Mouse (Mus musculus): ENCODE measurements around the gene Smug1.

Gene Smug1

DNA sequence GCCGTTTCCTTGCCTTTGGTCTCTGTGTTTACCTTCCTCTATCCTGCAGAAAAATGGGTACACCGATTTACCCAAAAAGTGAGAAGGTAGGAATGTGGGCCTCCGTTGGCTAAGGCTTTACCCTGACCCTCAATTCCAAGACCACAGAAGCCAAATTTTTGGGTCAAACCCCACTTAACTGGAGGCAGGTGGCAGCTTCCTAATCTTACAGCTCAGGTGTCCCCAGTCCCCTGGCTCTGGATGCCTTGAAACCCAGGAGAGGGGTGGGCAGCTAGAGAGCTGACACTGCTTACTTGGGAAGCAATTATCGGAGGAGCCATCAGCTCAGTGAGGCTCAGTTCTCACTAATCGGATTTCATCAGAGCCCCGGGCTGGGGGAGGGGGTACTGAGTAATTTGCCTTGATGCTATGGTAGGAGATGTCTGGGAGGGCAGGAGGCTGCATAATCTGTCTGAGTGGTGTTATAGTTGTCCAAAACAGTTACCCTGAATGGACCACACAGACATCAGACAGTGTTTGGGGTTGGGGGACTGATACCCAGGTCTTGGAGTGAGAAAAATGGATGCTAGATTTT lies at the start of gene Smug1:
TSS of gene Smug1 (minus strand) at position 51 of the 574 bp plus-strand sequence.
- in situ Hi-C loops (cut with MboI): no loop called here

DNA sequence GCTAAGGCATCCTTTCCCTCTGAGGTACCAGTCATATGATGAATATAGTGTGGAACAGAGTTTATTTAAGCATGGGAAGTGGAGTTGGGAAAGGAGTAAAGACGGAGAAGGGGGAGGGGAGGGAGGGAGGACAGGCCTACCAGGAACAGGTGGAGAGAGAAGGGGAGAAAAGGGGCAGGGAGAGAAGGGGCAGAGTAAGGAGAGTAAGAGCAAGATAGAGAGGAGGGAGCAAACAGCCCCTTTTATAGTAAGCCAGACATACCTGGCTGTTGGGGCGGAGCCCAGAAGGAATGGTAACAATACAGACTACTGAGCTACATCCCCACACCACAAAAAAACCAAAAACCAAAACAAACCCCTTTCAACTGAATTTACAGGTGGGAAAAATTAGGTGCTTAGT lies 49.2 kb upstream of the Smug1 start:
- in situ Hi-C loops (cut with MboI): no loop called here

DNA sequence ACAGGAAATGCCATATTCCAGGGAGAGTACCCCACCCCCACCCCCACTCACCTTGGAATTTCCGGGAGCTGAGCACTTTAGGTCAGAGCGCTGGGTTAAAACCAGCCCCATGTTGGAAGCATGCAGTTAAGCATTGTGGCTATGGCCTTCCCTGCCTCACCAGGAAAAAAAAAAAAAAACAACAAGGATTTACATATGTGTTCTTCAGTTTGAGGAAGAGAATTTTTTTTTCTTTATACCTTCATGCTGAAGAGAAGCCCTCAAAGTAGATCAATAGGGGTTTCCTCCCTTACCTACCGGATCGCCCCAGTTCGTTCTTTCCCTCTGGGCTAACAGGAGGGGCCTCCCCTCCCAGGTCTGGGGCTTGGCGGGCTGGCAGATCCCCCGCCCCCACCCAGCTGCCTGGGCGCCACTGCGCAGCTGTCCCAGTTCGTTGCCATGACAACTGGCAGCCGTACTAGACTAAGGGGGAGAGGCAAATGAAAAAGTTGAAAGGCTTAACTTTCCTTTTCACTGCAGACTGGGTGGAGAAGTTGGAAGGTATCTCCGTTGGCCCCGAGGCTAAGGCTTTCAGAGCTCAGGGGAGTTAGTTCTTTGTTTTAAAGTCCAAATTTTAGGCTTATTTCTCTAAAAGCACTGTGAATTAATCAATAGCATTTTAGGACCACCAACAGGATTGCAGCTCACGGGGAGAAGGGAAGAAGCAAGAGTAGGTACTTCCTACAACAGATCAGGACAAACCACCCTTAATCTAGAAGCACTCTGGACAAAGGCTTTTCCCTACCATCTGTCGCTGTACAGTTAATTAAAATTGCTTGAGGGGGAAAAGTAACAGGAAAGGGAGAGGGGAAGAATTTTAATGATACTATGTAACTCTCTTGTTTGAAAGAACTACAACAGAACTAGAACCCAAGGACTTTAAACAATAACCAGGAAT lies 48.3 kb upstream of the Smug1 start:
- in situ Hi-C loops (cut with MboI): no loop called here

DNA sequence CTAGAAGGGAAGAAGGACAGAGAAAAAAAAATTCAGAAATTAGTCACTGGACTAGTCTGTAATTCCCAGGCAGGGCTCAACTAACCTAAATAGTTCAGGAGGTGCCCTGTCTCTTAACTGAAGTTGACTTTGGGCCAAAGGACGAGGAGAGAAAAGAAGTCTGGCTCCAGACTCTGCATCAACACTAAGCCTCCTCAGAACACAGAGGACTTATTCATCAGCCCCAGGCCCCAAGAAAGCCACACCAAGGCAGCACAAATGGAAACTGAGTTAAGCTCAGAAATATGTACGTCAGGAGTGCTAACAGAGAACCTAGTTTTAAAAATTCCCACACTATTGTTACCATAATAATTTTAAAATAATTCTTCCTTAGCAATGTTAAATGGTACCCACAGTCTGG lies 47.3 kb upstream of the Smug1 start:
- in situ Hi-C loops (cut with MboI): no loop called here

GRCm38 (mm10) chr15:103205156-103205555 lies 38.3 kb upstream of the Smug1 start:
- in situ Hi-C loops (cut with MboI): no loop called here

DNA sequence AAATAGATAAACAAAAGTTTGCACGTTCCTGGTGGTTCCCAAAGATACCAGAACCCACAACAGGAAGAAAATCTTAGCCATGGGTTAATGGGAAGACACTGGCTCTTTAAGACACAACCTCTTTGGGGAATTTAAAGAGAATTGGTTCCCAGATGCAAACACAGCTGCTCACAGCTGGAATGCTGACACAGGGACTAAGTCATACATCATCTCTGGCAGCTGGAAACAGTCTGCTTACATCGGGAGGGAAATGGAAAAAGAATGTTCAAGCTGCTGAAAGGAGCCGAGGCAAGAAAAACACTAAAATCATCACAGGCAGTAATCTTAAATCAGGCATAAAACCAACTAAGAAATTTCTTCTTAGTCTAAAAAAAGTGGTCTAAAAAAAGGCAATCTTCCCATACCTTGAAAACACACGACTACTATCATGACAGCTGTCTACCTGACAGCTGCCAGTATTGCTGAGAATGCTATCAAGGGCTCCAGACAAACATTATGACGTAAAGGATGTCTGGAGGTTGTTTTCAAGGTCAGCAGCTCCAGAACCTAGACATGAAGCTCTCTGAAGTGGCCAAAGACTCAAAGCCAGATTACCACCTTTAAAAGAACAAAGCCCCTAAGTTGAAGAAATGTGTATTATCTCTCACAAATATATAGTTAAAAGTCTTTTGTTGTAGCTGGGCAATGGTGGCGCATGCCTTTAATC lies 35.3 kb upstream of the Smug1 start:
- in situ Hi-C loops (cut with MboI): no loop called here

DNA sequence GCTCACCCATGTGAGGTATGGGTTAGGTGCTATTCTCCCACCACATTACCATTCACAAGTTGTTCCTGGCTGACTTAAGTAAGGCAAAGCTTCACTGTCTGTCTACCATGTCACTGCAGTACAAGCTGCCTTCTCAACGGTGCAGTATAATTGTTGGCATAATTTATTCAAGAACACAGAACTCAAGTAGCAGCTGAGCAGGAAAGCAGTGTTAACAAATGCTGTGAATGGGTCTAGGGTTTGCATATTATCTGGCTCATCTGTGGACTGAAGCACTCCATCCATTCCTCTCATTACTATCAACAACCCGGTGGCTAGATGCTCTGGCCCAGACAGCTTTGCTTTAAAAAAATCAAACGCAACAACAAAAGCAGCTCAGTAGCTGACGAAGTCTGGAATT lies 30.9 kb upstream of the Smug1 start:
- in situ Hi-C loops (cut with MboI): no loop called here

DNA sequence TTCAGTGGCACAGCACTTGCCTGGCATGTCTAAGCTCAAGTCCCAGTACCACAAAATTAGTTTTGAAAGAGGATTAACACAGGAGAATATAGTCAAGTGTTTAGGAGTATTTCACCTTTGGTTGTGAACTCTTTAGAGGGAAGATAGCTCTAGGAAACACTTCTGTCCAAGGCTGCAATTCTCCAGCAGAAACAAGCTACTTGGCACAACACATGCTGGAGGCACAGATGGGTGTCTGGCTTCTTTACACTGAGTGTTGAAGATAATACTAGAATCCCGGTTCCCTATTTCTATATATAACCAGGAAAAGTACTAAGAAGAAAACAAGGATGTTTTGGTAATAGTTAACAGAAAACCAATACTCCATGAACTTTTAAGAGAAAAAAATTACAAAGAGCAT lies 29.9 kb upstream of the Smug1 start:
- in situ Hi-C loops (cut with MboI): no loop called here

DNA sequence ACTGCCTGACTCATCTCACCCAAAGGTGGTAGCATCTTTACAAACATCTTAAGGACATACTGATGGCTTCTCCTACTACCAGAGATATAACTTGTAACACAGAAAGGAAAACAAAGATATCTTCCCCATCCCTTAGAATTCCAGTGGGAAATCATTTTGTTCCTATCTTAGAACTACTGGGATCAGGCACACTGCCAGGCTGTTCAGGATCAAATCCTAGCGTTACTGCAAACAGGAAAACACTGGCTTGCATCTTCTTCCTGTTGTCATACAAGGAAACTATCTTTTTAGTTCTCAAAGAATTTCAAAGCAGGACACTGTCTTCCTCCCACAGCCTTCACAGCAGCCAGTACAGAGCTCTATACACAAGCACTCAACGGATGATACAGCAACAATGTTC lies 26.7 kb upstream of the Smug1 start:
- in situ Hi-C loops (cut with MboI): no loop called here

DNA sequence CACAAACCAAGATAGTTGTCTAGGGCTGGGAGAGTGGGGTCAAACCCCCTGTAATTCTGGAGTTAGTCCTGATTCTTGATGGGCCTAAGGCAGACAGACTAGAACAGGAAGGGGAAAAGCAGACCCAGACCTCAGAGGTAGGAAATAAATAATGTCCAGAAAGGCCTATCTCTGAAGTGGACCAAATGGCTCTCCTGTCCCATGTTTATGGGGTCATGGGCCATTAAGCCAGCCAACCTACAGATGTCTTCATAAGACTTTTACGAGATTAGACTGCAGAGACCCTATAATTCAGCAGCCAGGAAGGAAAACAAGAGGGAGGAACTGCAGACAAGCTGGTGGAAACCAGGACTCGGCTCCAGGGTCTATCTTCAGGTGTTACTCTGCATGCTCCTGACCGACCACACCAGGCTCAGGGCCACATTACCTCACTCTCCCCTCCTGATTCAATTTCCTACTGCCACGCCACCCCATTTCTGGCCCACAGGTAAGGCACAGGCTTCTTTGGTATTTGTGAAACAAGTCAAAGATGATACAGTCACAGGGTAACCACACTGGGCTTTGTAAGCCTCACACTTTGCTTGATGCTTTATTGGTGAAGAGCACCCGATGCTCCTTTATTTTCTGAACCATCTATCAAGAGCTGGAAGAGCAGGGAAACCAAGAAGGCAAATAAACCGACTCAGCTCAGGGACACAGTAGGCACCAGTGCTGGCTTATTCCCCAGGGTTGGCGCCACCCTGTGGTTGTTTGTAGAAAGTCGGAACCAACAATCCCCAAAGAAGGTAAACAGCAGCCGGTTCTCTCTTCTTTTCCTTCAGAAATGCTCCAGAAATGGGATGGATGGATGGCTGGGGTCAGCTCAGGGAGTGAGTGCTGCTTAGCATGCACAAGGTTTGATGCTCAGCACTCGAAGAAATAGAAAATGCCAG lies 23.9 kb upstream of the Smug1 start:
- in situ Hi-C loops (cut with MboI): no loop called here

DNA sequence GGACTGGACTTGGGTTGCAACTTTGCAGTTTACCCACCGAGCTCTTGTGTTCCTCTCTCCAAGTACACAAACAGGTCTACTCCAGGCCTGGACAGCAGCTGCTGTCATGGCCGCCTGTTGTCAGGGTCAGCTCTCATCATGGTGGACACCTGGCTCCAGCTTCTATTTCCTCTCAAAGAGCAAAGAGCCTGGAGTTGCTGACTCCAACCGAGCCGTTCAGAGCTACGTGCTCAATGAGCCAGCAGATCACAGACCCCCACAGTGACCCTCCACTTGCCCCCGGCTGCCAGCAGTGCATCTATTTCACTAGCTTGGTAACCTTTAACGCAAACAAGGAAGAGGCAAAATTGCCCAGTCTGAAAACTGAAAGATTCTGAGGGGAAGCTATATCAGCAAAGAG lies 23.2 kb upstream of the Smug1 start:
- in situ Hi-C loops (cut with MboI): no loop called here

DNA sequence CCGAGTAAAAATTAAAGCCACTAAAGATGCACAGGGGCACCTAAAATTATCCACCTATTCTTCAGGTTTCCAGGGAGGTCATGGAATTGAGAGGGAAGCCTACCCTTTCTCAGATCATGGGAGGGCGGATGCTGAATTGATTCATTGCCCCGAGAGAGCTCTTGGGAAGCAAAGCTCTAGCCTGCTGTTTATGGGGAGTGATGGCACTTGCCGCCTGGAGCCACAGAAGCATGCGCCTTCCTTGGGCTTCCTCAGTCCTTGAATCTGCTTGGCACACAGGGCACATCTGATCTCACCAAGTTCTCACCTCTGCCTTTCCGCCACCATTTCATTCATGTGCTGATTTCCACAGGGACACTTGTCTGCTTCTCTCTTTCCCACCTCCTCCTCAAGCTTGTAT lies 20.9 kb upstream of the Smug1 start:
- in situ Hi-C loops (cut with MboI): no loop called here

DNA sequence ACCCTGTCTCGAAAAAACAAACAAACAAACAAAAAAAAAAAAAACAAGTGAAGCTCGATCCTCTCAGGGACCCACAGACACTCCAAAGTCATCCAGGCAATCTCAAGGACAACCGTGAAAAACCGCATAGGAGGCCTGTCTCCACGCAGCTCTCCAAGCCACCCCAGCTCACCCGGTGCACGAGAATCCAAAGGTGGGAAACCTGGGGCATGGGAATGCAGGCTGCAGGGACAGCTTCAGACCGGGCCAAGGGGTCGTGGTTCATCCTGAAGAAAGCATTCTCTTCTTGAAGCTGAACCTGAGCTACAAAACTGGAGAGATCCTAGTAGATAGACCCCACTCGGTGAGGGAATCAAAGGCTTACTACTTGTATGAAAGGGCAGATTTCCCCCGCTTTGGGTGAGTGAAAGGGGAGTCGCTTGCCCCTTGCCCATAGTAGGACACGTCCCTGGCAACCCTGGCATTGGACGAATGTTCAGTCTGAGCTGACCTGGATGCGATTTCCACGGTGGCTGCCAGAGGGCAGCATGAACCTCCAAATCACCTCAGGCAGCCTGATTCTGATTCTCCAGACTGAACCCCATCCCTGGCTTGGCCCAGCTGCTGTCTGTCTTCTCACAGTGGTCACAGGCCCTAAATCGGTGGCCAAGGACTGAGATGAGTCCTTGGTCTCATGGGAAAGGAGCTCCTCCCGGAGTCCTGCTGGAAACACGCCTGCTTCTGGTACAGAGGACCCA lies 18.7 kb upstream of the Smug1 start:
- in situ Hi-C loops (cut with MboI): no loop called here

DNA sequence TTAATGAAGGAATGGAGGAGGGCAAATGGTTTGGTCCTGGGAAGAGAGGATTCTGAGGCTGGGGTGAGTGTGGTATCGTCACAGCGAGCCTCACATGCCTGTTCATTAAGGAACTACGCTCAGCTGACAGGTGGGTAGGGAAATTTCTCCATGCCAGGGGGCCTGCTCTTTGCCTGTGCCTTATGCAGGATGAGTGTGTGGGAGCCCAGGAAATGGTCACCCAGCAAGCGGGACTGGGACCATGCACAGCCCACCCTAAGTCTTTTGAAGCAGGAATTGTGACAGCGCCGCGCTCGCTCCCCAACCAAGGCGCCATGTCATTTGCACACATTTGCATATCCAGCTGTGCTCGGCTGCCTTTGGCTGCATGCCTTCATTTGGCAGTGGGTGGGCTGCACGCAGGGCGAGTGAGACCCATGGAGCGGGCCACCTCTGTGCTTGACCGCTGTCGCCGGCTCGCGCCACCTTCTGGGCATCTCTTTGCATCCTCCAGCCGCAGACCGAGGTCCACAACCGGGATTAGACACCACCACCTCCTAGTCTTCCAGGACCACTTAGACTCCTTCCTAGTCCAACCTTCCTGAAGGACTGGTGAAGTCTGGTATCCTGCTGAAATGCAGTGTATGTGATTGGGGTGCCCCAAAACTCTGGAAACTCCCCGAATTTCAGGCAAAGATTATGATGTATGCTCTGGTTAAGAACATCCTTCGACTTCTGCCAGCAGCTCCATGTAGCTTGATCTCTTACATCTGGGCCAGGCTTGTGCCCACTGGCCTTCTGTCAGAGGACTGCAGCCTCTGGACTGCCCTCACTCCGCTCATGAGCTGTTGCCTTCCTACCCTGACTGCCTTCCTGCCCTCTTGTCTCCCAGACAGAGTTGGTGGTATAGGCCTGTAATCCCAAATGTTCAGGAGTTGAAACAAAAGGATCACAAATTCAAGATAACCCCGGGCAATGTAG lies 17.0 kb upstream of the Smug1 start:
- in situ Hi-C loops (cut with MboI): no loop called here

- in situ Hi-C loops (cut with MboI): no loop called here
Measured at GRCm38 (mm10) chr15:103183135-103183534, 16.2 kb upstream of the Smug1 start.

DNA sequence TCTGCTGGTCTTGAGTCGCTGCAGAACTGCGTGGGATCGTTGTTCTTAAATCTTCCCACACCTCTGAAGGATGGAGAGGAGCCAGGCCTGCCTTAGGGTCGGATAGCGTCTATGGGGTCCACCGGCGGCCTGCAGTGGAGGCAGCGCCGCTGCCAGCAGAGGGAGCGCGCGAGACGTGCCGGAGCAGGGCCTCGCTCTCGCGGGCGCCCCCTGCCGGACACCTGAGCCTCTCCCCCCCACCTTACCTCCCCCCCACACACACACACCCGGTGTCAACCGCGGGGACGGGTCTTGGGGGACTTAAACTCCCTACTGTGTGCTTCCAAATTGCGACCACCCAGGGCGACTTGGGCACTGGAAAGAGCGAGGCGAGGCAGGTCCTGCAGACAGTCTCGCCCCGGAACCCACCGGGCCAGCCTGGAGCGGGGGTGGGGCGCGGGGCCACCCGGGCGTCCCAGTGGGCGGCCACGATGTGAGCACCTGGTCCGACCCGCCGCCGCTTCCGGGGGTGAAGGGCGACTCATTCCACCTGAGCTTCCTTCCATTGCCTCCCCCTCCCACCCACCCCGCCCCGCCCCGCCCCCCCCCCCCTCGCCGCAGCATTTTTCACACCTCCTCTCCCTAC lies 15.4 kb upstream of the Smug1 start:
- in situ Hi-C loops (cut with MboI): no loop called here

DNA sequence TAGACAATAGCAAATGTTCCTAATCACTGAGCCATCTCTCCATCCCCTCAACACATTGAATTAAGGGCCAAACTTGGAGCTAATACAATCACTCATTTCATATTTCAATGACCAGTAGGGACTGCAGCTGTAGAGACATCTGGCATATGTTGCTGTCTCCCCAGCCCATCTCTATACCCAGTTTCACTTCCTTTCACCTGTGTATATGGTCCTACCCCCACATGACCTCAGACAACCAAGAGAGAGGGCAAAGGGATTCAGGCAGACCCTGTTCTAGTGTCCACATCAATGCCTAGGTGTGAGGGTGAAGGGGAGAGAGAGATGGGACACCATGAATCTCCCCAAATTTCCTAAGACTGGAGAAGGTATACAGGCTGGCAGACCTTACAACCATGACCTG lies 13.5 kb upstream of the Smug1 start:
- in situ Hi-C loops (cut with MboI): no loop called here

- in situ Hi-C loops (cut with MboI): loop anchor here (10.0 kb wide), 1 partner anchor 194 kb away; no protein-coding TSS in a partner anchor
Measured at GRCm38 (mm10) chr15:103178767-103179166, 11.9 kb upstream of the Smug1 start.

- in situ Hi-C loops (cut with MboI): loop anchor here (10.0 kb wide), 1 partner anchor 193 kb away; no protein-coding TSS in a partner anchor
Measured at GRCm38 (mm10) chr15:103178137-103178536, 11.2 kb upstream of the Smug1 start.
